Mouse (Mus musculus) liver, adult 10 weeks (tissue): ENCODE results near the gene Sat1. TPM values are rescaled to one million over a fixed set of nuclear protein-coding genes. Genes with fewer than 3 reads are reported as not detected.

Source experiments
- polyA plus RNA-seq: library from polyadenylated mRNA; stranded (reverse); fragments of 350-450 nt; fragmentation: Illumina TruSeq; extraction: RNeasy Lipid Tissue Mini Kit (QIAGEN cat#74804); gene quantifications from one replicate; pipeline ENCODE4 v1.2.3, GENCODE M21; 2014; ENCODE audit warnings: low read depth, low replicate concordance

The Sat1 gene
- polyA plus RNA-seq: 218 TPM

DNA sequence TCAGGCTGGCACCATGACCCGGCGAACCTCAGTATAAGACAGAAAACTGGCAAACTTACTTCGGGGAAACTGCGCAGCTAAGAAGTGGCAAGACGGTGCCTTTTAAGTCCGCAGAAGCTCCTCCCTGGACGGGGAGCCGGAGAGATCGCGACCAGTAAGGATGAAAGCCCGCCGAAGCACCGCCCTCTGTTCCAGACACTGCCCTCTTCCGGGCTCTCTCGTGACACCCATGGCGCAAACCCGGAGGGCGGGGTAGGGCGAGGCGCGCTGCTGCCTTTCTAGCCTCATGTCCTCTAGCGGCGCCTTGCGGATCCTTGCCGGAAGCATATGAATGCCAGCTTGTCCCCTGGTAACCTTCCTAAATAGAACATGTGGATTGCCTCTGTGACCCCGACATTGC lies at the start of gene Sat1:
Gene Sat1, minus strand, starts transcription at position 179 of the 400 bp plus-strand sequence.

DNA sequence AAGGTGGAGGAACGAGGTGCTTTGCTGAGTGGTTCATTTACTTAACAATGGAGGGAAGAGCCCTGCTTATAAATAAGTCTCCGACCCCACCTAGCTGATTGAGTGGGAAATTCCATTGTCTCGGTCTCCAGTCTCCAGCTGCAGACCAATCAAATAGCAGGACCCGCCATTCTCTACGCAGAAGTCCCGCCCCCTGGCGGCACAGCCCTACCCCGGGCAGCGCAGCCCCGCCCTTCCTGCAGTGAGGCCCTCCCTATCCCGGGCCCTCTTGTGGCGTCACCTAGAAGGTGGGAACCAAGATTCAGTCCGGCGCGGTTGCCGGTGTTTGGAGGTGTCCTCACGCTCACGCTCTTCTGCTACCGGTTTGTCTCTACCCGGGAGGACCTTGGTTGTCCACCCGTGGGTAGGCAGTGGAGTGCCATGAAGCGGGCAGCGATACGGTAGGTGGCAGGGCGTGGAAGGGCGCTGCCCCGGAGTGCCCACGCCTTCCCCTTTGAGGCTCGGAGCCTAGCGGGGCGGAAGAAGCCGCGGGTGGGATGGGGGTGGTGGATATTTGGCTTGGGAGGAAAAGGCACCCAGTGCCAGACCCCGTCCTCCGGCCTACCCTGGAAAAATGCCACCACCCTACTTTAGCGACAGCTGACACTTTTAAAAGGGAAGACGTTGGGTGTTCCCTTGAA lies 46.1 kb upstream of the Sat1 start, which contains the start of gene Acot9:
Gene Acot9, plus strand, starts transcription at position 209 of the 680 bp plus-strand sequence.

Other genes starting within 250 kb of the Sat1 start
- not detected for gene Magea8, start 220.6 kb downstream of the Sat1 start, polyA plus RNA-seq
- not detected for gene Magea5, start 153.3 kb downstream of the Sat1 start, polyA plus RNA-seq
- gene Magea1, start 126.7 kb downstream of the Sat1 start, polyA plus RNA-seq: not detected
- not detected for gene Magea2, start 122.8 kb downstream of the Sat1 start, polyA plus RNA-seq
- gene Cldn34b2, start 88.0 kb downstream of the Sat1 start, polyA plus RNA-seq: not detected
- 14.6 TPM for gene Acot9, start 46.0 kb upstream of the Sat1 start, polyA plus RNA-seq
- 179 TPM for gene Prdx4, start 124.3 kb upstream of the Sat1 start, polyA plus RNA-seq